Mouse (Mus musculus): ENCODE data around the gene Atp1a2.

Gene Atp1a2

DNA sequence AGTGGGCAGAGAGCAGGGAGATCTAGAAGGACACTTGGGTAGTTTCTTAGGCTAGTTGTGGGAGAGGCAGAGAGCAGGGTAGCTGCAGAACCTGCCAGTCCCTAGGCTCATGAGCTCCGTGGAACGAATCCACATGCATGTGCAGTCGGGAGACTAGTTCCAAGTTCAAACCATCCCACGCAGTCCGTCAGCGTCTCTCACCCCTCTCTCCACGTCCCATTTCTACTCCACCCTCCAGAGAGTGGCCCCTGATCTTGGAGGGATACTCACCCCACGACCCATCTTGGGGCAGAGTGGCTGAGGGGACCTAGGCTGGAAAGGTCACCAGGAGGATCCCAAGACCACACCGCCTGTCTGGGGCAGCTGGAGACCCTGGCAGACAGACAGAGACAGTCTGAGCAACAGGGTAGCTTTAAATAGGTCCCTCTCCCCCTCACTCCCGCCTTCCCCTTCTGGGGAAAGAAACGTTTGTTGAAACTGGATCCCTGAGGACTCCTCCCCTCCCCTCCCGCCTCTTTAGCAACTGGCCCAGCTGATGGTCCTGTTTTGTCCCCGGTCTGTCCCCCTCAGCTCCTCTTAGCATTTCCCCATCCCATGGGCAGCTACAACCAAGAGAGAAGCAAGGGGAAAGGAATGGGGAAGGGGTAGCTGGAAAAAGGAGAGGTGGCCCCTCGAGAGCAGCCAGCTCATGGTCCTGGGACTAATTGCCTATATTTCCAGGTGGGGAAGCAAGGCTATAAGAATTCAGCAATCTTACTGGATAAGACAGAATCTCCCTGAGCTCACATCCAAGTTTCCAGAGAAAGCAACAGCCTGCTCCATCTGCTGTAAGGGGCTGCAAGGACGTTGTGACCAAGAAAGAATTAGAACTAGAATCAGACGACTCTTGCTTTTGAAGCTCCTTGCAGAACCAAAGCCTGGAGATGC lies at the start of gene Atp1a2:
Atp1a2 (minus strand) TSS at position 454 of the 927 bp plus-strand sequence.
- in situ Hi-C loops (cut with MboI, MseI) = loop anchor here (10.0 kb wide), 1 partner anchor 243 kb away; the partner anchor contains the start of gene Nhlh1

DNA sequence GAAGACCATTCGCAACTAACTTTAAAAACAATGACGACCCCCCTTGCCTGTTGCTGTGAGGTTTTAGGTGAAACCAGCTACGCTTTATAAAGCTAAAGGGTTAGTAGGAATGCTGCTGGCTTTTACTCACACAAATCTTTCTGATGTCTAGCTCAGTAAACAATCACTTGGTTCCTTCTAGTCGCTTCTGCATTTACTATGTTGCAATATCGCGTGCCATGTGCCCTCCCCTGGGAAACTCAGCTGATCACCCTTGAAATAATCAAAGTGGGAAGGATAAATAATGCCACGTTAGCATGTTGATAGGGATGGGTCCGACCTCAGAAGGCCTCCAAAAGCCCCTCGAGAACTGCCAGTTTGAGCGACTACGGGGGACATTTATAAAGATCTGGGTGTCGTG lies 49.5 kb upstream of the Atp1a2 start:
- in situ Hi-C loops (cut with MboI, MseI) = no loop called here

DNA sequence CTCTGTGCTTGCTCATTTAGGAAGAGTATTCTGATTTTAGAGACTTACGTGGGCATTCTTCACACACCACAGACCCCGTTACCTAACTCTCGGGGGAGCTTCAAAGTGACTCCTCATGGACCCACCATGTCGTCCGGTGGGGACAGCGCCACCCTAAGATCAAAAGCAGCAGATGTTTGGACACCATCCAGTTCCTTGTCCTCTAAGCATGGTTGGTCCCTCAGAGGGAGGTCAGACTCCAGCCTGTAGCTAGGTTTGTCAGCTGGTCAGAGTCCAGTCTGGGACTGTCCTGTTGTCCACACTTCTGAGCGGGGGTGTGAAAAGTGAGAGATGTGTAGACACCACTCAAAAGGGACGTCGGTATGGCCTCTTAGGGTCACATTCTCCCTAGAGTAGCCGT lies 48.8 kb upstream of the Atp1a2 start:
- in situ Hi-C loops (cut with MboI, MseI) = no loop called here

DNA sequence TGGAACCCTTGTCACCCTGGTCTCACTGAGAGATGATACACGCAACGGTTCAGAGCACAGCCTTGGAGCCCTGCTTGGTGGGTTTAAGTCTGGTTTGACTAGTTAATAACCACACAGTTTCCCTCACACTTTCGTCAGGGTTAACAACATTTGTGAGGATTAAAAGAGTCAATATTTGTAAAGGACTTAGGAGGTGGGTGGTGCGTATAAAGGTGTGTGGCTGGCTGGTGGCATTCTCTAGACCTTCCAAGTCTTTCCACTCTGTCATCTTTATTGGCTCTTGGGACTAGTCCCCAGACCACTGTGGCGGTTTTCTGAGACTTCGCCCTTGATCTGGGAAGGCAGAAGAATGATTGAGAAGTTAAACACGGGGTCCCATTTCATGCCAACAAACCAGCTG lies 47.0 kb upstream of the Atp1a2 start:
- in situ Hi-C loops (cut with MboI, MseI) = no loop called here

DNA sequence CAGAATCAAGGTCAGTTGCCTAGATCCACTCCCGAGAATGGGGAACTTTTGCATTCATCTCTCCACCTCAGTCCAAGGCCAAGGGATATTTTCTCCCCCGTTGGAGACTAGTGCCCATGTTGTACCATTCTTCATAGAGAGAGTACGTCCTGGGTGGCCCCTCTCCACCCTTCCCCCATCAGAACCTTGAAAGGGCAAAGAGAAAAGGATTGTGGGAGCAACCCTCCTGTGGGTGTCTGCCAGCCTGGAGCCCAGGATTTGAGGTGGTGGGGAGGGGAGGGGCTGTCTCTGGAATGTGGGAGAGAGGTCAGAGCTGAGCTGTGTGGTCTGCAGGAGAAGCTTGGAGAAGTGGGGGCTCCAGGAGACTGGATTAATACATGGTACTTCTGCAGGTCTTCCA lies 46.0 kb upstream of the Atp1a2 start:
- in situ Hi-C loops (cut with MboI, MseI) = no loop called here

DNA sequence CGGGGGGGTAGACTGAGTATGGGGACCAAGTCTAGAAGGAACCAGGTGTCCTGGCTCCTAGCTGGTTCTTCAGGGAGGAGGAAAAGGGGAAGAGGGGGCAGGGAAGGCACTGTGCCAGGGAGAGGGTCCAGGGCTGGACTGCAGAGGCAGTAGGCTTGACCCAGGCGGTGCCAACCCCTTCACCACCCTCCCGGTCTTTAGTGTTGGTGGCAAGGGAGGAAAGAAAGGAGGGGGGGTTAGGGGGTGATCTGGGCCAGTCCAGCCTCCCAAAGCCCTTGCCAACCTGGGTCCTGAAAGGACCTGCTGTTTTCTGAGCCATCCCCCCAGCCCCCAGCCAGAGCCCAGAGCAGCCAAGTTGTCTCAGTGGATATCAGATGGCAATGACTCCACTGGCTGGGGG lies 44.9 kb upstream of the Atp1a2 start:
- in situ Hi-C loops (cut with MboI, MseI) = no loop called here

DNA sequence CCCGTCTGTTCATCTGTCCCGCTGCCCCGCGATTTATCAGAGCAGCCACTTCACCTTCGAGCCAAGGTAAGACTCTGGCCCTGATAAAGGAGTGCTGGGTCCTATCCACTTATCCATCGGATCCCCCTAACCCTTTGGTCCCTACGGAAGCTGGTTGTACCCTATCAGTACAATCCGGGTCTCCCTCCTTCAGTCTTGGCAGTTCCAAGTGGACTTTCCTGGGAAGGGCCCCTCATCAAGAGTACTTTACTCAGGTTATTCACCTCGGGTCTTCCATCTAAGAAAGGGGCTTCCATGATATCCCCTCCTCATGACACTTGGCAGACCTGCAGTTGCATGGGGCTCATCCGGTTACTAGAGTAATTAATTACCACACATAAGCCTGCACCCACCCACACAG lies 43.5 kb upstream of the Atp1a2 start:
- in situ Hi-C loops (cut with MboI, MseI) = no loop called here

DNA sequence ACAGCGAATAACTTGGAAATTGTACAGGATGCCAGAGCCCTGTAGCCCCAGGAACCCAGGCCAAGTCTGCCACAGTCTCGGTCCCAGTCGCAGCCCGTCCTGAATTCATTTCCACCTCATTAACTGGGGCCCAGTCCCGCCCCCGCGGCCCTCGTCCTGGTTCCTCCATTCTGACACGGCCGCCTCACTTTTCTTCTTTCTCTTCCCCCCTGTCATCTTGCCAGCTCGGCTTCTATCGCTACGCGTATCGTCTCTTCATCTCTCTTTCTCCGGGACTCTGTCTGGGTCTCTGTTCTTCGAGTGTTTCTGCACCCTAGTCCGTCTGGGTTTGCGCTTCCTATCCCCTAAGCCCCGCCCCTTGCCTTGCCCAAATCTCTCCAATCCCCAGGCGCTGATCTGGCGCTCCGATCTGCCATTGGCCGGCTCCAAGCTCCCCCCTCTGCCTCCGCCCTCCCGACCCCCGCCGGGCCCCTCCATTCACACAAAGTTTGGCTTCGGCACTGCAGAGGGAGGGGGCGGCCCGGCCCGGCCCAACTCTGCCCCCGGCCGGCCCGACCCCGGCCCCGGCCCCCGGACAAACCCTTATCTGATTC lies 43.0 kb upstream of the Atp1a2 start, which contains the start of gene Kcnj10:
Kcnj10 (plus strand) TSS at position 482 of the 593 bp plus-strand sequence.
- in situ Hi-C loops (cut with MboI, MseI) = no loop called here

DNA sequence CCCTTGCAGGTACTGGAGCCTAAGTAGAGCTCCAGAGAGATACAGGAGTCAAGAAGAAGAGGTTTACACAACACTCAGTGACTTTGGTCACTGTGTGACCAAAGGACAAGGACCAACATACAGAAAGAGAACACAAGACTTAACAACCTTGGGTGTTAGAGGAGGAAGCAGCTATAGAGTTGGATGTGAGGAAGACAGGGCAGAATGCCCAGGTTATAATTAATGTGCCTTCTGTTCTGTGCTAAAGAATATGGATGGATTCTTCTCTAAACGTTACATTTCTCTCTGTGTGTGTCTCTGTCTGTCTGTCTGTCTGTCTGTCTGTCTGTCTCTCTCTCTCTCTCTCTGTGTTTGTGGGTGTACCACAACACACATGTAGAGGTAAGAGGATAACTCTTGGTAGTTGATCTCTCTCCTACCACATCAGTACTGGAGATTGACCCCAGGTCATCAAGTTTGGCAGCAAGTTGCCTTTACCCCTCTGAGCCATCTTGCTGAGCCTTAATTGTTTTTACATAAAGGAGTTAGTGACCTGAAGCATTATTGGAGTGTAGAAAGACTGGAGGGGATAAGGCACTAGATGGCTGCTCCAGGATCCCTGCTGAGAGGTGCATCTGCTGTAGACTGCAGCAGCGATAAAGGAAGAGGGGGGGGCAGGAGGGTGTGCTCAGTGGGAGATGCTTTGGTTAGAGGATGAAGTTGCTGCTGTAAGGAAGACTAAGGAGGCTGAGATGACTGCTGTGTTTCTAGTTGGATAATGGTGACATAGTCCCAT lies 39.7 kb upstream of the Atp1a2 start:
- in situ Hi-C loops (cut with MboI, MseI) = no loop called here

DNA sequence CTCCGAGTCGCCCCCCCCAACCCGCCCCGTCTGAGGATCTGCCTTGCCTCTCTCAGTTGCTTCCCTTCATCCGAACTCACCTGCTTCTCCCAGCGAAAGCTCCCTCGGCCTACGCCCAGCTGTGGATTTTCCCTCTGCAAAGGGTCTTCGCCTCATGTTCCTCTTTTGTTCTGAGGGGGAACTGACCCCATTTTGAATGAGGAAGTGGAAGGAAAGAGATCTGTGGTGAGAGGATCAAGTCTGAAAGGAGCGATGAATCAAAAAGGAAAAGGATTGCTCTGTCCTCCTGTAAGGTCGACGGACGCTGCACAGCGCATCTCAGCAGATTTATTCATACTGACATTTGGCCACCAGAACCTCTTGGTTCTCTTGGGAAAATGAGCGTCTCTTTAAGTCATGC lies 37.9 kb upstream of the Atp1a2 start:
- in situ Hi-C loops (cut with MboI, MseI) = no loop called here

DNA sequence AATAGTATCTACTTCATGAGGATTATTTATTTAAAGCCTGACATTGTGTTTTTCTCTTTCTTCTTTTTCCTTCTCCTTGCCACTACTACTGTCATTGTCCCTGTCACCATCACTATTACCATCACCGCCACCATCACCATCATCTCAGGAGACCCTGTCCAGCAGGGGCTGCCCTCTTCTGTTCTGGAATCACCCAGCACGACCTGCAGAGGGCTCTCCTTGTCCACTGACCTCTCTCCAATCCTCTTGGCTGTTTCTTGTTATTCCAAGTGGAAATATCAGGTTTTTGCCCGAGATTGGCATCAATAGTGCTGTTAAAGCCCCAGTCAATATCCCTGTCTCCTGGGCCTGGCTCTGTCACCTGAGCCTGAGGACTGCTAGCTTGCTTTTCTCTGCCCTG lies 35.6 kb upstream of the Atp1a2 start:
- in situ Hi-C loops (cut with MboI, MseI) = loop anchor here (5.0 kb wide), 1 partner anchor 34 kb away; no protein-coding TSS in a partner anchor

DNA sequence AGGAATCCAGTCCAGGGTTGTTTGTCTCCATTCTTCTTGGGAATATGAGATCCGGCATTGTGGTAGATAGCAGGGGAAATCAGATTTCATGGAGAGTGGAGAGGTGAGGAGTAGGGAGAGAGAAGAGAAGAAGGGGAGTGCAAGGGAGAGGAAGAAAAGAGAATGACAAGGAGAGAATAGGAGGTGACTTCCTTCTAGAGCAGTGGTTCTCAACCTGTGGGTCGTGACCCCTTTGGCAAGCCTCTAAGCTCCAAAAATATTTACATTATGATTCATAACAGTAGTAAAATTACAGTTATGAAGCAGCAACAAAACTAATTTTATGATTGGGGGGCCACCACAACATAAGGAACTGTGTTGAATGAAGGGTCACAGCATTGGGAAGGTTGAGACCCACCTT lies 35.1 kb upstream of the Atp1a2 start:
- in situ Hi-C loops (cut with MboI, MseI) = loop anchor here (5.0 kb wide), 1 partner anchor 34 kb away; no protein-coding TSS in a partner anchor

DNA sequence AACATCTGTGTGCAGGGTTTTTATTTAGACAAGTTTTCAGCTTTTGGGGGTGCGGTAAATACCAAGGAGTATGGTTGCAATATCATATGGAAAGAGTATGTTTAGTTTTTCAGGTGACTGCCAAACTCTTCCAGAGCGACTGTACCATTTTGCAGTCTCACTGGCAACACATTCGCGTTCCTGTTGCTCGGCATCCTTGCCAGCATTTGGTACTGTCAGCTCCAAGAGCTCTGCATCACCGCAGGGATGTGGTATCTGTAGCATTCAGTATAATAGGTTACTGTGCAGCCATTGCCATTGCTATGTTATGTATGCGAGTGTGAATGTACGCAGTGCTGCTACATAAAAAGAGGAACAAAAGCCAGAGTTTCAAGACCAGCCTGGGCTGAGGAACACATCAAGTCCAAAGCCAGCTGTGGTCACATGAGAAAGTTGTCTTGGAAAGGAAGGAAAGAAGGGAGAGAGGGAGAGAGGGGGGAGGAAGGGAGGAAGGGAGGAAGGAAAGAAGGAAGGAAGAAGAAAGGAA lies 33.6 kb upstream of the Atp1a2 start:
- in situ Hi-C loops (cut with MboI, MseI) = loop anchor here (5.0 kb wide), 1 partner anchor 36 kb away; no protein-coding TSS in a partner anchor

DNA sequence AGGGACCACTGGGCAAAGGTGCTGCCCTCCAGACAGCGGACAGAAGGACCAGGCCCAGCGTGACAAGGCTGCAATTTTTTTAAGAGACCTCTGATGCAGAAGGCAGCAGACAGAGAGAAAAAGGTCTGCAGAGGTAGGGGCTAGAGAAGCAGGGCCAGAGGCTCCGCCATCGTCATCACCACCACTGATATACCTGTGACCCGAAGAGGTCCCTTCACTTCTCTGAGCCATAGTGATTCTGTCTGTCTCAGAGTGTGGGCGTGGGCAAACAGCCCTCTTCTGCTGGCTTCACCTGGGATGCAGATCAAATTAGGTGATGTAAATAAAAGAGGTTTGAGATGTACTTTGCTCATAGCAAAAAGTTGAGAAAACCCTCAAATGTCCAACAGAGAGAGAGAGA lies 31.8 kb upstream of the Atp1a2 start:
- in situ Hi-C loops (cut with MboI, MseI) = loop anchor here (5.0 kb wide), 1 partner anchor 38 kb away; no protein-coding TSS in a partner anchor

DNA sequence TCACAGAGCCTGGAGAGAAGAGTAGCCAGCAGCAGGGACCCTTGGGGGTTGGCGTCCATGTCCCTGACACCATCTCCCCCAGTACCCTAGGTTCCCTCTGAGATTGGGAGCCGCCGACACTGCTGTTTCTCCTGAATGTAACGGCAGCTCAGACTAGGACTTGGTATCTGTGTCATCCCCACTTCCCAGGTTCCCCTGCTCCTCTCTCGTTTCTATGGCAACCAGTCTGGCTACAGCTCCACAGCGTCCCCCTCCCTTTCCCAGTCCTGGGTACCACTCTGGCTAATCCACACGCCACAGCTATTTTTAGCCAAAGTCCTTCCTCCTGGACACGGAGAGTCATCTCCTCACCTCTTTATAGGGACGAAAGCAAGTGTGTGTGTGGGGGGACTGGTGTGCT lies 31.3 kb upstream of the Atp1a2 start, which contains the start of gene Kcnj9:
Kcnj9 (minus strand) TSS at position 188 of the 400 bp plus-strand sequence.
- in situ Hi-C loops (cut with MboI, MseI) = no loop called here

DNA sequence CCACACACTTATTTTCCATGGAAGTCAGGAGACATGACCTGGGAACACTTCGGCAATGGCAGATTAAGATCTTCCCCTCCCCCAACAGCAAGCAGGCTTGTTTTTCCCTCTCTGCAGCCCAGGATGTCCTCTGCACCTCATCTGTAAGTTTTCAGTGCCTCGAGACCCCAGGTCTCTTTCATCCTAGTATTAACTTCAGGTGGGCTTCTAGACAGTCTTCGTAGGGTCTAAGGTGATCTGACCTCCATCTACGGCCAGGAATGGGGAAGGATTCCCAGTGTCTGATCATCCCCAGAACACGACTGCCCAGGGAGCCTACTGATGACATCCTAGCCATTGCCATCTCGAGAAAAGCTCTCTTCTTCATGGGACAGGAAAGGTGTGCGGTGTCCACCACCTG lies 30.6 kb upstream of the Atp1a2 start:
- in situ Hi-C loops (cut with MboI, MseI) = no loop called here

DNA sequence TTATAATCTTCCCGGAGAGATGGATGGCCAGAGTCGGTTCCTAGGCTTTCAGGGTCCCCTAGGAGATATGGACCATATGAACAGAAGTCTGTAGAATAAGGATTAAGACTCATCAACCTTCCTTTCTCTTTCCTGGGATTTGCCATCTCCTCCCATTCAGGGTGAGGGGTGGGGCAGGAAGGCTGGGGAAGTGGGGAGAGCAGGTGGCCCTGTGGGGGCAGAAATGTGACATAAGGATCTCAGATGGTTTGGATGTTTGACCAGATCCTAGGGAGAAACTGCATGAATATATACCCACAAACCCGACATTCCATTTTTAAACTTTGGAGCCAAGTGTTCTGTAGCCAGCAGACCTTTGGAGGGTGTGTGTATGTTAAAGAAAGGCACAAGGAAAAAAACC lies 30.2 kb upstream of the Atp1a2 start:
- in situ Hi-C loops (cut with MboI, MseI) = no loop called here

DNA sequence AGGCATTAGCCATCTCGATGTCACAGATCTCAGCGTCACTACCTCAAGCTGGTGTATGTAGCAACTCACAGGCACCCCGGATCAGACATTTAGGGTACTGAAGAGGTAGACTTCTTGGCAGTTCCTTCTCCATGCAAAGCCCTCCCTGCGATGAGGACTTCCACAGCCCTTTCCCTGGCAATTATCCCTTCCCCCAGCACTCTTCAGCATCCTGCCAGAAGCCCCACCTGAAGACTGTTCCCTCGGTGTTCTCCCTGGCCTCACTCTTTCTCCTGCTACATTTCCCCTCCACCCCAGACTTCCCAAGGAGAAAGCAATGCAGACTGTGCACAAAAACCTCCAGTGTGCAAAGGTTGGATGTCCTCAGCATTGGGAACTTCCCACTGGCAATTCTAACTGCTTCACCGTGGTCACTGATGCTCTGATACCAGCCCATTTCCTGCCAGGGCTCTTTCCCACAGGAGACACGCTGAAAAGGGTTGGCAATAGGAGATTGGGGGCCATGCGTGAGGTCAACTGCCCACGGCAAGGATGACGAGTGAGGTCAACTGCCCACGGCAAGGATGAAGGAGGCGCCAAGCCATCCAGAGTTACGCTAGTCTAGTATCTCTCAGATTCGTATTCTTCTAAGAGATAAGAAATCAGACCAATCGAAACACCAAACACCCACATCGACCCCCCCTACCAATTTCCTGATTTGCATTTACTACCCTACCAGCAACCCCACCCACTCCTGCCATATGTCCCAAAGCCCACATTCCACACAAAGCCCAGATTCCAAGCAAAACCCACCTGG lies 29.5 kb upstream of the Atp1a2 start:
- in situ Hi-C loops (cut with MboI, MseI) = no loop called here

DNA sequence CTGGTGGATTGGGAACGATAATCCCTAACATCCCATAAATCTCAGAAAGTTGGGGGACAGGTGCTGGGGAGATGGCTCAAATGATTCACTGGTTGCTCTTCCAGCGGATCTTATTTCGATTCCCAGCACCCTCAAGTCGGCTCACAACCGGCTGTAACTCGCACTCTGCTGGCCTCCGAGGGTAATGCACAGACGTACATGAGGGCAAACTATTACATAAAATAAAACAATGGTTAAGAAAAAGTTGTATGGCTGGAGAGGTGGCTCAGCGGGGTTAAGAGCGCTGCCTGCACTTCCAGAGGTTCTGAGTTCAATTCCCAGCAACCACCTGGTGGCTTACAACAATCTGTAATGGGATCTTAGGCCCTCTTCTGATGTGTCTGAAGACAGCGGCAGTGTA lies 28.8 kb upstream of the Atp1a2 start:
- in situ Hi-C loops (cut with MboI, MseI) = no loop called here

DNA sequence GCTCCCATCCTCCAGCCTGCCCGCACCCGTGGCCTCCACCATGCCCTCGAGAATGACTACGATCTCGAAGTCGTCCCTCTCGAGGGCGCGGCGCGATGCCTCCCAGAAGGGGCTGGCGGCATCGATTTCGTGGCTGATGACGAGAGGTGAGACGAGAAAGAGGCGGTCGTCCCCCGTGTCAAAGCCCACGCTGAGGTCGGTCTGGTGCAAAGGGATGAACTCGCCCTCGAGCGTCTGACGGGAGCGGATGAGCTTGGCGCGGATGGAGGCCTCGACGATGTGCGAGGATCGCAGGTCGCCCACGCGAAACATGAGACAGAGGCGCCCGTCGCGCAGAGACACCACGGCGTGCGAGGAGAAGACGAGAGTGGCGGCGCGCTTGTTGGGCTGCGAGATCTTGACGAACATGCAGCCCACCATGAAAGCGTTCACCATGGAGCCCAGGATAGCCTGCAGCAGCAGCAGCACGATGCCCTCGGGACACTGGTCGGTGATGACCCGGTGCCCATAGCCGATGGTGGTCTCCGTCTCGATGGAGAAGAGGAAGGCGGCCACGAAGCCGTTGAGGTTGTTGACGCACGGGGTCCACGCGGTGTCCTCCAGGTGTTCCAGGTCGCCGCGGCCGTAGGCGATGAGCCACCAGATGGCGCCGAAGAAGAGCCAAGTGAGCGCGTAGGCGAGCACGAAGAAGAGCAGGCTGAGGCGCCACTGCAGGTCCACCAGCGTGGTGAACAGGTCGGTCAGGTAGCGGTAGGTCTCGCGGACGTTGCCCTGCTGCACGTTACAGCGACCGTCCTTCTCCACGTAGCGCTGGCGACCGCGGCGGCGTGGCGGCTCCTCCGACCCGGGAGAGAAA lies 28.0 kb upstream of the Atp1a2 start:
- in situ Hi-C loops (cut with MboI, MseI) = no loop called here

Measured in T-helper 2 cell (primary cell).